Mouse (Mus musculus) thymus, postnatal 14 days (tissue): Measurements from ENCODE around the gene Sp110.
"Not testable (repeated sequence)": the region's sequence is repeated elsewhere in the genome, so short reads cannot be mapped to it uniquely, and the experiment has no call there.

ENCODE experiments used
- DNase-seq: peaks from one replicate; pipeline ENCODE4 v3.0.0; 2021

Sp110 gene

GRCm38 (mm10) chr1:85598271-85599012, at the start of gene Sp110:
TSS of gene Sp110 (minus strand) at chr1:85598817.
- peak; percentile 60 for DNase-seq

- not testable (repeated sequence) for DNase-seq
These were observed 39.5 kb upstream of the Sp110 start for GRCm38 (mm10) chr1:85638144-85638543.

- not testable (repeated sequence) for DNase-seq
These were observed 38.3 kb upstream of the Sp110 start for GRCm38 (mm10) chr1:85636936-85637335.

GRCm38 (mm10) chr1:85618689-85619088, 20.1 kb upstream of the Sp110 start:
- not testable (repeated sequence) for DNase-seq

GRCm38 (mm10) chr1:85617161-85617560, 18.5 kb upstream of the Sp110 start:
- DNase-seq: not testable (repeated sequence)

DNA sequence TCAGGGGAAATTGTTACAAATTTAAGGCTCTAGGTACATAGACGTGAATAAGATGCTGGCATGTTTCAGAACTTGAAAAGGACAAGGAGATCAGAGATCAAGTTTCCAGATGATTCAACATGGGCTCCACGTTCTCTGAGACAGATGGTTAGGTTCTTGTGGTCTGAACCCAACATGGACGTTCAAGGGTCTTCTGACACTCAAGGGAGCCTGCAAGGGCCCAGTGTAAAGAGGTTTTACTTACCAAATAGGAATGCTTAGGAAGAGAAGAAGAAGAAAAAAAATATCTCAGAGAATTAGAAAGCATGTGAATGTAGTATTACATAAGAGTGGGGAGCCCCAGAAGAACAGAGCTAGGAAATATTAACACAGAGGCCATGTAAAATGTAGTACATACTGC, 17.2 kb upstream of the Sp110 start:
- DNase-seq: not testable (repeated sequence)

- DNase-seq: not testable (repeated sequence)
These were observed 16.5 kb upstream of the Sp110 start for GRCm38 (mm10) chr1:85615096-85615495.

DNA sequence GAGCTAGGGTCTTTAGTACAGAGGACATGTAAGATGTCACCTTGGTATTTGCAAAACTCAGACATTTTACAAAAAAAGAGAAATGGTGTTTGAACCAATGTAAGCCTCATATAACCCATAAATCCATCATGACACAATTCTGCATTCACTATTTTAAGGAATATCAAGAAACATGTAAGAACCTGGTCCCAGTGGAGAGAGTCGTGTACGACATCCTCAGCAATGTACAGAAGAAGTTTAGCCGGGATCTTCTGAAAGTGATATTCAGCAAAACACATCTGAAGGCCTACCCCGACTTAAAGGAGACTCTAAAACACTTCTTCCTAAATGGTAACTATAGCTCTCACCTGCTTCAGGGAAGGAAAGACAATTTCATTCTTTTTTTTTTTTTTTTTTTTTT, 12.0 kb upstream of the Sp110 start:
- not testable (repeated sequence) for DNase-seq

GRCm38 (mm10) chr1:85608361-85608760, 9.7 kb upstream of the Sp110 start:
- not testable (repeated sequence) for DNase-seq

- DNase-seq: not testable (repeated sequence)
These were observed 5.7 kb upstream of the Sp110 start for GRCm38 (mm10) chr1:85604341-85604740.

DNA sequence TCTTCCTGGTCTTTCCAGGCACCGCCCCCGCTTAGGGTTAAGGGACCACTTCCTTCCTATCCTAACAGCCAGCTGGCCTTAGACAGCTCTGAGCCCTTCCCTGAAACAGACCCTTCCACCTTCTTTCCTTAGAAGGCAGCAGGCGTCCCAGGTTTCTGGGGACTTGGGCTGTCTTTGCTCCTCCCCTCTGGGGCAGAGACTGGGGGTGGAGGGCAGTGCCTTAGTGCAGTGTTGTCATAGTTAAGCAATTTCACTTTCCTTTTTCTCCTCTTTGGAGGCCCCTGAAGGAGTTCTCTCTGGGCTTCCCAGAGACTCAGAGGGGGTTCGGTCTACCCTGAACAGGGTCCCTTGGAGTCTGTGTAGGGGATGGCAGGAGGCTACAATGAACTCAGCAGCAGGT, 2.2 kb upstream of the Sp110 start:
- peak; percentile 54 for DNase-seq

GRCm38 (mm10) chr1:85600078-85600477, 1.5 kb upstream of the Sp110 start, which contains the start of gene Sp140:
TSS of gene Sp140 (plus strand) at chr1:85600378.
- not testable (repeated sequence) for DNase-seq

- DNase-seq: not testable (repeated sequence)
These were observed 6.1 kb downstream of the Sp110 start for GRCm38 (mm10) chr1:85592526-85592925.

DNA sequence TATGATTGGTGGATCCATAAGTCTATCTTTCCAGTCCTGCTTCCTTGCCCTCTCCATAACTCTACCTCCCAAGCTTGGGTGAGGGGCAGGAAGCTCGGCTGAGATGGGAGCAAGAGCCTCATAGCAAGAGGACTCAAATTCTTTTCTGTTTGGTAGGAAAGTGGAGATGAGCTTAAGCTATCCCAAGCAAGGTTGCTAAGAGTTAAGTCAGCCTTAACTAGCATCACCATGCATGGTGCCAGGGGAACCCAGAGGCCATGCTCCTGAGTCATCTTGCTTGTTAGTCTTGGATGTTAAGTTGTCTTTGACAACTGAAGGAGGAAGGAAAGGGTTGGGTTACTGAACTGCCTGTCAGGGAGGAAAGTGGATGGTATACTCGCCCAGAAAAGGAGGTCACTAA, 9.9 kb downstream of the Sp110 start:
- not testable (repeated sequence) for DNase-seq

DNA sequence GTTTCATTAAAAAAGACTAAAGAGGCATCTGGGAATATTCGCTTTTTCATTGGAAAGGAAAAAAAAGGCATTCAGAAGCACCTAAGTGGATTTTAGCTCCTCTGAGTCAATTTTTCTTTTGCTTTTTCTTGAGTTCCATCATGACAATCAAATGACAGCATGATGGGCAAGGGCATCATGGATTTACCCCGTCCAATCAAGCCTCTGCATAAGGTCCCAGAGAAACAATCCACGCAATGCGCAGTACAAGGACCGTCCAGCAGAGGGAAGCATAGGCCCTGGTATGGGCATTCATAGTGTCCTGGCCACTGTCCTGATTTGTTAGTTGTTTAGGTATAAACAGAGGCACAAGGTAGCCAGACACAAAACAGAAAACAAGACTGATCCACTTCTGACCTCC, 17.1 kb downstream of the Sp110 start:
- DNase-seq: not testable (repeated sequence)

- not testable (repeated sequence) for DNase-seq
These were observed 18.0 kb downstream of the Sp110 start for GRCm38 (mm10) chr1:85580578-85580977.

- not testable (repeated sequence) for DNase-seq
These were observed 18.5 kb downstream of the Sp110 start for GRCm38 (mm10) chr1:85580148-85580534.

DNA sequence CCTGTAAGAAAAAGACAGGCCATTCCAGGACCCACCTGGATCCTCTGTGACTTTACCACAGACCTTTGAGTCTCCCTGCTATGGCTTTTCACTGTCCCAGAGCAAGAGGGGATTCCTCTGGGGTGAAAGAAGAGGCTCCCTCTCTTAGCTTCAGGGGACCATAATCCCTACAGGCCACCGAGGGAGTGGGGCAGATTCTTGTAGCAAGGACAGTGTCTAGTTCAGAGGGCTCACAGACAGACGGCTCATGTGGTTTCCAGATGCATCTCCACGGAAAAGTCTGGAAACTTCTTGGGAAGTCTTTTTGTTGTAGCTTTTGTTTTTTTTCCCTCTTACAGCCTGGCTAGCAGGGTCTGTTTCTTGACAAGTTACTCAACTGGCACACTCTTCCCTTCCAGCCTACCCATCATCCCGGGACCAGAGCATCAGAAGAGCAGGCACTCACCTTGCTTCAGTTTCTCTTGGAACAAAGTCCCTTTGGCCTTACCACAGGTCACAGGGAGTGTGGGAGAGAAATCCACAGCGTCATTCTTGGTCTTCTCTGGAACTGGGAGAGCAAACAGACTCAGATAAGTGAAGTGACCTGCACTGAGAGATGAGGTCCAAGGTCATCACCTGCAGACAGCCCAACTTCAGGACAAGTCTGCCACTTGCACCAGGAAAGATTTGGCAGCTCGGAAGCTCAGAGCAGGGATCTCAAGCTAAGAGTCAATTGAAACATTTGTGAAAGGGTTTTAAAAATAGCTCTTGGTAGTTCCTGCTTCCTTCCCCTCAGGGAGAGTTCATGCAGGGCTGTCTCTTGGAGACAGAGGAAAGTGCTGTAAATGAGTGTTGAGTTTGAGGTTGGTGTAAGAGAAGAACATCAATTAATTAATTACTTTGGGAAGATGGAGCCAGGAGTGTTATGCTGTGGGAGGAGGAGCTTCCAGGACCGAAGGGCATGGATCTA, 19.1 kb downstream of the Sp110 start:
- not testable (repeated sequence) for DNase-seq

- not testable (repeated sequence) for DNase-seq
These were observed 20.1 kb downstream of the Sp110 start for GRCm38 (mm10) chr1:85578372-85579010.

DNA sequence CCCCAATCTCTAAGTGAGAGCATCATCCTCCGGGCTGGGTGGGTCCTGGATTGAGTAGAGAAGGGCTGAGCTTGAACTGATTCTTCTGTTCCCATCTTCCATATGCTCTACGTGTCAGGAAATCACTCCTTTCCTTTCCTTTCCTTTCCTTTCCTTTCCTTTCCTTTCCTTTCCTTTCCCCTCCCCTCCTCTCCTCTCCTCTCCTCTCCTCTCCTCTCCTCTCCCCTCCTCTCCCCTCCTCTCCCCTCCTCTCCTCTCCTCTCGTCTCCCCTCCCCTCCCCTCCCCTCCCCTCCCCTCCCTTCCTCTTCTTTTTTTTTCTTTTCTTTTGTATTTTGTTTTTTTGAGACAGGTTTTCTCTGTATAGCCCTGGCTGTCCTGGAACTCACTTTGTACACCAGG, 23.2 kb downstream of the Sp110 start, which contains the start of gene G530012D18Rik:
TSS of gene G530012D18Rik (plus strand) at position 301 of the 400 bp plus-strand sequence.
- not testable (repeated sequence) for DNase-seq

- not testable (repeated sequence) for DNase-seq
These were observed 25.1 kb downstream of the Sp110 start for GRCm38 (mm10) chr1:85573554-85573953.

- peak; percentile 13 for DNase-seq
These were observed 43.4 kb downstream of the Sp110 start for GRCm38 (mm10) chr1:85555261-85555660.

GRCm38 (mm10) chr1:85546442-85546841, 52.2 kb downstream of the Sp110 start:
- not testable (repeated sequence) for DNase-seq
